Mouse (Mus musculus): ENCODE results near the gene B230118H07Rik. TPM values are rescaled to one million over a fixed set of nuclear protein-coding genes. Genes with fewer than 3 reads are reported as not detected.
A peak's percentile ranks its signal among the peaks of the same experiment; 100 is the strongest.

The B230118H07Rik gene
- total RNA-seq, 2 experiments from 2014 or later, result 69.9 to 72.1 TPM

- no peak for DNase-seq
Measured at GRCm38 (mm10) chr2:101639840-101640350, 9.4 kb downstream of the B230118H07Rik start.

GRCm38 (mm10) chr2:101638979-101639839 is 10.1 kb downstream of the B230118H07Rik start:
- DNase-seq, result no peak

- DNase-seq, result peak; percentile 81
Measured at GRCm38 (mm10) chr2:101628297-101629236, 20.8 kb downstream of the B230118H07Rik start.

- DNase-seq, result no peak
Measured at GRCm38 (mm10) chr2:101627227-101627626, 22.1 kb downstream of the B230118H07Rik start.

- no peak for DNase-seq
Measured at GRCm38 (mm10) chr2:101624526-101624925, 24.8 kb downstream of the B230118H07Rik start, which contains the start of gene Rag2. TSS of gene Rag2 (plus strand) at chr2:101624718.

- no peak for DNase-seq
Measured at GRCm38 (mm10) chr2:101624011-101624410, 25.3 kb downstream of the B230118H07Rik start.

GRCm38 (mm10) chr2:101623042-101623441 is 26.3 kb downstream of the B230118H07Rik start:
- no peak for DNase-seq

GRCm38 (mm10) chr2:101621611-101622010 is 27.7 kb downstream of the B230118H07Rik start:
- DNase-seq, result no peak

GRCm38 (mm10) chr2:101620899-101621298 is 28.4 kb downstream of the B230118H07Rik start:
- DNase-seq, result no peak

- no peak for DNase-seq
Measured at GRCm38 (mm10) chr2:101618373-101618772, 31.0 kb downstream of the B230118H07Rik start.

GRCm38 (mm10) chr2:101615464-101616305 is 33.6 kb downstream of the B230118H07Rik start:
- DNase-seq, result no peak

- DNase-seq, result no peak
Measured at GRCm38 (mm10) chr2:101610861-101611260, 38.5 kb downstream of the B230118H07Rik start.

GRCm38 (mm10) chr2:101608232-101608894 is 41.0 kb downstream of the B230118H07Rik start:
- no peak for DNase-seq

- DNase-seq, result no peak
Measured at GRCm38 (mm10) chr2:101603099-101603498, 46.2 kb downstream of the B230118H07Rik start.

GRCm38 (mm10) chr2:101600703-101601102 is 48.6 kb downstream of the B230118H07Rik start:
- DNase-seq, result peak; percentile 39

- DNase-seq, result no peak
Measured at GRCm38 (mm10) chr2:101598190-101599181, 50.8 kb downstream of the B230118H07Rik start.

- no peak for DNase-seq
Measured at GRCm38 (mm10) chr2:101597186-101597585, 52.1 kb downstream of the B230118H07Rik start.

- DNase-seq, result no peak
Measured at GRCm38 (mm10) chr2:101594681-101595080, 54.7 kb downstream of the B230118H07Rik start.

- DNase-seq, result no peak
Measured at GRCm38 (mm10) chr2:101592886-101593285, 56.4 kb downstream of the B230118H07Rik start.
